Mouse (Mus musculus): ENCODE measurements around the gene Gm20916.
"Not testable (repeated sequence)": the region's sequence is repeated elsewhere in the genome, so short reads cannot be mapped to it uniquely, and the experiment has no call there.

The Gm20916 gene

DNA sequence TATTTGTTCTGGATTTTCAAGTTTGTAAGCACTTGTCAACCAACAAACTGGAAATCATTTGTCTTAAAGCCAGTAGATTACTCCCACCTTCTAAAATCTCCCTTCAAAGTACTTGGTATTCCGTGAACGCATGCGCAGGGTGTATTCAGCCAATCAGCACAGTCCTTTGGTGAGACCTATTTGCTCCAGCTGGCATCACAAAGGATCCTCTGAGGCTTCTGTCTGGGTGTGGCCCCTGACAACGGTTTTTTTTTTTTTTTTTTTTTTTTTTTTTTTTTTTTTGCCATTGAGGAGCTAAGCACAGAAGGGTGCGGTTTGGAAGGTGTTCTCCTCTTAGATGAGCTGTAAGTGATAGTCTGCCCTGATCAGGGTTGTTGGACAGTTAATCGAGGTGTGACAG is at the start of gene Gm20916:
Gene Gm20916 (plus strand): TSS at position 301 of the 400 bp plus-strand sequence.
- not testable (repeated sequence) for DNase-seq
